Mouse (Mus musculus) activated CD4-positive, CD25-positive, alpha-beta regulatory T cell, adult 4 months (primary cell): ENCODE results near the gene Sgms1. TPM values are rescaled to one million over a fixed set of nuclear protein-coding genes. Genes with fewer than 3 reads are reported as not detected.

Experiments used
- ATAC-seq: one replicate; pipeline ENCODE4 v1.8.0; 2017
- polyA plus RNA-seq, 2 experiments: library from polyadenylated mRNA; unstranded; fragments of 100-300 nt; shearing (Covaris generic); gene quantifications; one replicate each; pipeline ENCODE4 v1.2.1; 2017

Sgms1 gene
- polyA plus RNA-seq, 2 experiments from 2014 or later, result 37.6 to 52.4 TPM

GRCm38 (mm10) chr19:32291130-32291529 lies 98.4 kb downstream of the Sgms1 start:
- no peak for ATAC-seq

GRCm38 (mm10) chr19:32288895-32289294 lies 100.6 kb downstream of the Sgms1 start:
- no peak for ATAC-seq

GRCm38 (mm10) chr19:32287839-32288238 lies 101.7 kb downstream of the Sgms1 start:
- ATAC-seq, result no peak

- ATAC-seq, result no peak
Measured at GRCm38 (mm10) chr19:32285455-32285831, 104.1 kb downstream of the Sgms1 start.

GRCm38 (mm10) chr19:32284681-32285454 lies 104.6 kb downstream of the Sgms1 start:
- no peak for ATAC-seq

- ATAC-seq, result no peak
Measured at GRCm38 (mm10) chr19:32281917-32282316, 107.6 kb downstream of the Sgms1 start.

- no peak for ATAC-seq
Measured at GRCm38 (mm10) chr19:32280380-32280779, 109.1 kb downstream of the Sgms1 start.

GRCm38 (mm10) chr19:32279400-32279799 lies 110.1 kb downstream of the Sgms1 start:
- ATAC-seq, result no peak

GRCm38 (mm10) chr19:32277869-32278268 lies 111.6 kb downstream of the Sgms1 start:
- ATAC-seq, result no peak

GRCm38 (mm10) chr19:32277287-32277686 lies 112.2 kb downstream of the Sgms1 start:
- no peak for ATAC-seq

GRCm38 (mm10) chr19:32276817-32277216 lies 112.7 kb downstream of the Sgms1 start:
- ATAC-seq, result no peak

GRCm38 (mm10) chr19:32276263-32276662 lies 113.3 kb downstream of the Sgms1 start:
- no peak for ATAC-seq

- peak; percentile 65 for ATAC-seq
Measured at GRCm38 (mm10) chr19:32275068-32275925, 114.2 kb downstream of the Sgms1 start.

- peak; percentile 13 for ATAC-seq
Measured at GRCm38 (mm10) chr19:32274145-32274544, 115.4 kb downstream of the Sgms1 start.

- ATAC-seq, result no peak
Measured at GRCm38 (mm10) chr19:32273714-32274113, 115.8 kb downstream of the Sgms1 start.

- ATAC-seq, result no peak
Measured at GRCm38 (mm10) chr19:32272475-32273260, 116.8 kb downstream of the Sgms1 start.

- ATAC-seq, result peak; percentile 17
Measured at GRCm38 (mm10) chr19:32271455-32272200, 117.9 kb downstream of the Sgms1 start.

GRCm38 (mm10) chr19:32269844-32270176 lies 119.7 kb downstream of the Sgms1 start:
- ATAC-seq, result no peak

GRCm38 (mm10) chr19:32269141-32269843 lies 120.2 kb downstream of the Sgms1 start:
- ATAC-seq, result no peak

- no peak for ATAC-seq
Measured at GRCm38 (mm10) chr19:32268562-32268961, 121.0 kb downstream of the Sgms1 start.

GRCm38 (mm10) chr19:32266385-32267252 lies 122.9 kb downstream of the Sgms1 start:
- ATAC-seq, result peak; percentile 34
